Mouse (Mus musculus) G1E (cell line): ENCODE measurements around the gene Sh2d4b. TPM values are rescaled to one million over a fixed set of nuclear protein-coding genes. Genes with fewer than 3 reads are reported as not detected.

Experiments used
- ATAC-seq: 2 replicates; pipeline ENCODE4 v1.8.0; 2016; ENCODE audit warnings: mild to moderate bottlenecking; ENCODE audit not compliant: insufficient number of reproducible peaks, poor library complexity, low FRiP score, severe bottlenecking; ENCODE audit errors: extremely low read depth
- DNase-seq: peaks from one replicate; pipeline ENCODE4 v3.0.0; 2012; ENCODE audit warnings: low spot score
- H3K27me3 ChIP-seq: 2 replicates; pipeline ENCODE4 v1.6.1; 2012; ENCODE audit warnings: mild to moderate bottlenecking, low read length, inconsistent platforms; ENCODE audit not compliant: insufficient read depth
- H3K36me3 ChIP-seq: replicated peaks from 2 replicates; pipeline ENCODE3; 2012; ENCODE audit warnings: mild to moderate bottlenecking, inconsistent platforms
- H3K4me1 ChIP-seq: 2 replicates; pipeline ENCODE4 v1.6.1; 2012; ENCODE audit warnings: low read depth, low read length, inconsistent platforms, mixed read lengths; ENCODE audit not compliant: insufficient read depth
- H3K4me3 ChIP-seq: 2 replicates; pipeline ENCODE4 v1.5.1; 2012; ENCODE audit warnings: low read depth, mild to moderate bottlenecking, inconsistent platforms, low read length, moderate library complexity, mixed read lengths
- H3K9me3 ChIP-seq: replicated peaks from 2 replicates; pipeline ENCODE4 v1.6.1; 2012; ENCODE audit warnings: inconsistent platforms
- CTCF ChIP-seq: IDR thresholded peaks from 2 replicates; pipeline ENCODE4 v1.5.1; 2012; ENCODE audit warnings: low read depth, low read length, inconsistent platforms, mixed read lengths
- GATA1 ChIP-seq: IDR thresholded peaks from 2 replicates; pipeline ENCODE4 v1.6.1; 2012; ENCODE audit warnings: borderline replicate concordance, low read length, inconsistent platforms, mixed read lengths
- GATA2 ChIP-seq: IDR thresholded peaks from 2 replicates; pipeline ENCODE4 v1.6.1; 2012; ENCODE audit warnings: low read depth, low read length, inconsistent platforms, borderline replicate concordance
- POLR2AphosphoS5 ChIP-seq: IDR thresholded peaks from 2 replicates; pipeline ENCODE4 v1.6.1; 2012; ENCODE audit warnings: low read depth, low read length, inconsistent platforms; ENCODE audit not compliant: insufficient replicate concordance
- TAL1 ChIP-seq: conservative IDR thresholded peaks from 2 replicates; pipeline ENCODE4 v1.6.1; 2012; ENCODE audit warnings: low read depth, low read length, inconsistent platforms, mixed read lengths
- polyA plus RNA-seq: library from polyadenylated mRNA; stranded (reverse); fragments of >175 nt; gene quantifications from 2 replicates; pipeline ENCODE4 v1.2.3, GENCODE M21; 2012
- total RNA-seq, 2 experiments: library from RNA; stranded (forward) in 1 of 2; stranded (reverse) in 1 of 2; fragments of 200-1000 nt in 1 of 2; fragments of >200 nt in 1 of 2; fragmentation: Nextera tagmentation in 1 of 2; gene quantifications; 2 replicates each; pipeline ENCODE4 v1.2.3; 2014 to 2017

Sh2d4b gene
- total and polyA plus RNA-seq, 3 experiments = 0.07 to 0.27 TPM; not detected in 1

DNA sequence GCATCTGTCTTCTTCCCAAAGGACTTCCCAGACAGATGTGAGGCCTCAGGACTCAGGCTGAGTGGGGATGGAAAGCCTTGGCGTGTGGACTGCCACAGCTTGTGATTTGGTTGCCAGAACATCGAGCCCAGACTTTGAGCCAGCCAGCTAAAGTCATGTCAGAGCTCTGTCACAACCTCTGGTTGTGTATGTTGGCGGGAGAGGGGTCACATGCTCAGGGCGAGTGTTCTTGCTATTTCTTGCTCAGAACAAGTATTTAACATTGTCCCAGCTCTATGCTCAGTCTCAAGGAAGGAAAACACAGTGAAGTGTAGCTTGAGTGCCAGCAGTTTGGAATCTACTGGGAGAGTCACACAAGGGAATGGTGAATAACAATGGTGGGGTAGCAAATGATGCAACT, 3.4 kb downstream of the Sh2d4b start:
- peaks cover 14% of the 10 kb centered on the region for H3K27me3 ChIP-seq
- H3K9me3 ChIP-seq = no peaks in the 10 kb centered on the region
- ATAC-seq (no peak), DNase-seq (no peak)
- no peak for TF ChIP-seq GATA2
- TF ChIP-seq GATA1 = no peak
- no peak for TF ChIP-seq CTCF
- no peak for TF ChIP-seq POLR2AphosphoS5
- no peak for TF ChIP-seq TAL1
- H3K36me3 ChIP-seq = no peaks in the 10 kb centered on the region
- H3K4me3 ChIP-seq = no peak overlapping the region
- H3K4me1 ChIP-seq = peaks cover 5% of the 10 kb centered on the region

DNA sequence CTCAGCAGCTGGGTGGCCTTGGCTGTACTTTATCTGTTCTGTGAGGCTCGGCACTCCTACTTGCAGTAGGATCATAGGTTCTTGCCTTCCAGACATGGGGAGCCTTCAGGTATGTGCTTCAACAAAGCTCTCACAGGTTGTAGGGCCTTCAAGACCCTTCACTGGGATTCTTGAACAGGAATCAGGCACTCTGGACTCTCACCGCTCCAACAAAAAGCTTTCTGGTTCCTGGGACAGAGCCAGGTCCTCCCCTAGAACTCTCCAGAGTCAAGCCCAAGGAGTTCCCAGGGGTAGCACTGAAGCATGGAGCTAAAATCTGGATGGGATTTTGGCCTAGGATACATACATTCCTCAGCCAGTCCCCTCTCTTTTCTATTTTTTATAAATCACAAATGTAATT, 3.9 kb downstream of the Sh2d4b start:
- no peaks in the 10 kb centered on the region for H3K36me3 ChIP-seq
- no peak for TF ChIP-seq GATA2
- TF ChIP-seq TAL1 = no peak
- TF ChIP-seq GATA1 = no peak
- no peak for TF ChIP-seq POLR2AphosphoS5
- no peak for TF ChIP-seq CTCF
- no peak overlapping the region for H3K4me3 ChIP-seq
- no peak for DNase-seq
- H3K9me3 ChIP-seq = no peaks in the 10 kb centered on the region
- no peak for ATAC-seq
- H3K4me1 ChIP-seq = peaks cover 2% of the 10 kb centered on the region; the same call in 1 of the 2 replicates
- H3K27me3 ChIP-seq = peaks cover 14% of the 10 kb centered on the region

DNA sequence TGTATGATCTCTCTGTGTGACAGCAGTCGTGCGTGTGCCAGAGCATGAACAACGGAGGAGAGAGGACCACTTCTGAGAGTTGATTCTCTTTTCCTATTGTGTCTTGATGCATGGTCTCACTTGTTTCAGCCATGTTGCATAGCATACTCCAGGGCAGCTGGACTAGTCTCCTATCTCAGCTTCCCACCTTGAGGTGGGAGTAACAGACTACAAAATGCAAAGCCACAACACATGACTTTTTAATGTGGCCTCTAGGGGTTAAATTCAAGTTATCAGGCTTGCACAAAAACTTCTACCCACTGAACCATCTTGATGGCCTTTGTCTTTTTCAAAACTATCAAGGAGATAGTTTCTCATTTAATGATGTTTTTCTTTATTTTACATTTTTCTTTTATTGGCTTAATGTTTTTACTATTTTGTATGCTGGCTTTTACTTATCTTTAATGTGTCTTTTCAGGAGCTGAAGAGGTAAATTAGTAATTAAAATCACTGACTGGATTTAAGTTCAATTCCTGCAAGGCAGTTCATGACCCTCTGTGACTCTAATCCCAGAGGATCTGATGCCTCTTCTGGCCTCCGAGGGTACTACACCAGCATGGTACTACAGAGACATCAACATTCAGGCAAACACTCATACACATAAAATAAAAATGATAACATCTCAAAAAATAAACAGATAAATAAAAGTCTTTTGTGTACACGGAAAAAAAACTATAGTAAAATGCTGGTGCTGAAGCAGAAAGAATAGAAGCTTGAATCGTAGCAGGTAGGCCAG, 6.5 kb downstream of the Sh2d4b start:
- H3K9me3 ChIP-seq = no peaks in the 10 kb centered on the region
- ATAC-seq = no peak; the same call in 1 of the 2 replicates
- DNase-seq = no peak
- peaks cover 2% of the 10 kb centered on the region; the same call in 1 of the 2 replicates for H3K4me1 ChIP-seq
- no peak overlapping the region for H3K4me3 ChIP-seq
- no peaks in the 10 kb centered on the region for H3K36me3 ChIP-seq
- H3K27me3 ChIP-seq = peaks cover 13% of the 10 kb centered on the region
- peak; percentile 59 for TF ChIP-seq CTCF
- TF ChIP-seq POLR2AphosphoS5 = no peak

DNA sequence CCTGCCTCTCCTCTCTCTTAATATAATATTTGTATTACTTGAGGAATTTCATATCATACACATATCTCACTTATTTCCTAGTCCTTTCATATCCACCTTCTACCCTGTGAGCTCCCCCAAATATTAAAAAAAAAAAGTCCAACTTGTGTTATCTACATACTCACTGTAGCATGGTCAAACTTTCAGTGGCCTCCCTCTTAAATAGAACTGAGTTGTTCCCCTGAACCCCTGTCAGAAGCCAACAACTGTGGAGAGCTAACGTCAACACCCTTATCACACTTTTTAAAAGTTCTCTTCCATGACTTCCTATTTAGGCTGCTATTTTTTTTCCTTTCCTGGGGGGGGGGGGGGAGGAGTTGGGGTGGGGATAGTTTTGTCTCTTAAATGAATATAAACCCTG, 7.3 kb downstream of the Sh2d4b start:
- ATAC-seq = no peak
- no peak for TF ChIP-seq GATA1
- H3K9me3 ChIP-seq = no peaks in the 10 kb centered on the region
- no peak overlapping the region for H3K4me3 ChIP-seq
- peaks cover 13% of the 10 kb centered on the region for H3K27me3 ChIP-seq
- no peak for DNase-seq
- peaks cover 2% of the 10 kb centered on the region; the same call in 1 of the 2 replicates for H3K4me1 ChIP-seq
- no peaks in the 10 kb centered on the region for H3K36me3 ChIP-seq

DNA sequence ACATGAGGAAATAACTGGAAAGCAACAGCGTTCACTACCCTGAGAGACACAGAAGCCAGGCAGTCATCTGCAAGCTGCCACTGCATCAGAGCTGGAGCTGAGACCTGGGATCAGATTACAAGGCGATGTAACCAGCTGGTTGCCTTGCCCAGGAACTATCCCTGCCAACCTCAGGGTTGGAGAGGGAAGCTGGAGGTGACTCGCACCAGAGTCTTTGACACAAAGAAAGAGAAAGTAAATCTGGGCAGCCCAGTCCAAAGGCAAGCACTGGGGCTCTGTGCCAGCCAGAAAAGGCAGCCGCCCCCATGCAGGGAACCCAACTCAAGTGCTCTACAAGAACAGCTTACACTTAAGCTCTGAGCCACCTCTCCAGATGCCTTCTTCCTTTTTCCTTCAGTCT, 7.8 kb downstream of the Sh2d4b start:
- ATAC-seq = no peak

DNA sequence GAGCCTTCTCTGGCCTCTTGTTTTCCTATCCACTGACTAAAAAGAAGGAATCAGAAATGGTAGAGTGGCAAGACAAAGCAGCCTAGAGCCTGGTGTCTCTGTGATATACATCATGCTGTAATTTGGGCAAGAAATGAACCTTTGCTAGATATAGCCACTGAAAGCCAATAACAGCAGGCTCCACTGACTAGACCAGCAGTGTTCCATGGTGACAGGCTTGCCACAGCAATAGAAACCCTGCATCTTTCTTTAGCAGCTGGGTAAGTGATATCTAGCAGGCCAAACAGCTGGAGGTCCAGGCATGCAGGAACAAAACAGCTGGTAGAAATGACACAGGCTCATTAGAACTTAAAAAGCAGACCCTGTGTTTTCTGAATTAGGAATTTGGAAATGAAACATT, 18.5 kb downstream of the Sh2d4b start:
- H3K9me3 ChIP-seq = no peaks in the 10 kb centered on the region
- no peak for ATAC-seq
- TF ChIP-seq GATA1 (no peak), POLR2AphosphoS5 (no peak)
- no peaks in the 10 kb centered on the region for H3K4me1 ChIP-seq
- H3K36me3 ChIP-seq = no peaks in the 10 kb centered on the region
- H3K27me3 ChIP-seq = peaks cover 8% of the 10 kb centered on the region; the same call in 1 of the 2 replicates
- DNase-seq = no peak
- H3K4me3 ChIP-seq = no peak overlapping the region

More for the DNA sequence above, 7.8 kb downstream of the Sh2d4b start:
- TF ChIP-seq GATA1 (no peak), CTCF (no peak), GATA2 (no peak), TAL1 (no peak), POLR2AphosphoS5 (no peak)
- H3K4me1 ChIP-seq = peaks cover 2% of the 10 kb centered on the region; the same call in 1 of the 2 replicates
- peaks cover 13% of the 10 kb centered on the region for H3K27me3 ChIP-seq
- no peaks in the 10 kb centered on the region for H3K9me3 ChIP-seq
- H3K4me3 ChIP-seq = no peak overlapping the region
- no peaks in the 10 kb centered on the region for H3K36me3 ChIP-seq
- DNase-seq = no peak

DNA sequence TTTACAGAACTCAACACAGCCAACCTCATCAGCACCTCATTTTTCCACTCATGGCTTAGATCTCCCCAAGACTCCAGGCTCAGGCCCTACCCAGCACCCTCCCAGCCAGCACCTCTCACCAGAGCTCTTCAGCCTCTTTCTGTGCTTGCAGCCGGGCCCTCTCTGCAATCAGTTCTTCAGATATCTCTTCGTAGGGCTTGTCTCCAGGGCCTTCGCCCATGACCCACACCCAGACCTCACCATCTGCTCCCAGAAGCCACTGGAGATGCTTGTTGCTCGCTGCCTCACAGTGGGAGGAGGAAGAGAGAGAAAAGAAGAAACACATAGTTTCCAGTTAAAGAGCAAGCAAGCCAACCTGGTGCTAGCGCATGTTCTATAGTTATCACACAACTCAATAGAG, 19.1 kb downstream of the Sh2d4b start:
- Histone ChIP-seq H3K4me3 (no peak overlapping the region), H3K9me3 (no peaks in the 10 kb centered on the region), H3K4me1 (no peaks in the 10 kb centered on the region), H3K36me3 (no peaks in the 10 kb centered on the region), H3K27me3 (peaks cover 8% of the 10 kb centered on the region; the same call in 1 of the 2 replicates)
- TF ChIP-seq CTCF = no peak
- no peak for TF ChIP-seq TAL1
- TF ChIP-seq POLR2AphosphoS5 = no peak
- no peak for TF ChIP-seq GATA1
- no peak for TF ChIP-seq GATA2
- DNase-seq = no peak
- ATAC-seq = no peak
